In genomic region chr12:98046459-98047440, GRCm38 (mm10) we compare ENCODE assay signal across 12 mouse cellular contexts.
A peak's percentile ranks its signal among the peaks of the same experiment; 100 is the strongest.
DNase-seq lines count a peak whose midpoint lies in the region; ATAC-seq and TF ChIP-seq lines count a peak whose summit lies in the region.
"Had no signal": no experiment of that assay in that cellular context is flagged by ENCODE, and none has a peak within 500 bp of the region (broad histone marks: within the 10 kb centered on the region; RNA-seq: fewer than 3 reads in every experiment).

No protein-coding gene starts in this region.

- ATAC-seq in frontal cortex, adult (ENCODE audit: low TSS enrichment): peak; percentile 73
- ATAC-seq in intestine, embryonic 15.5 days: peak; percentile 37; the same call in 1 of the 2 replicates

- intact Hi-C loops in left cerebral cortex, postnatal 14 days (cut with DNase I): no loop called here

- H3K36me3 ChIP-seq in intestine, embryonic 15.5 days: no peaks in the 10 kb centered on the region
- H3K36me3 ChIP-seq: embryonic facial prominence, embryonic 13.5 days; limb, embryonic 12.5 days had no signal

- TF ChIP-seq CTCF in brain, embryonic 14.5 days (IDR thresholded peaks at IDR 0.05; ENCODE audit: borderline replicate concordance, extremely low read depth, insufficient read depth, insufficient read length): no peak

- no peaks in the 10 kb centered on the region for H3K27me3 ChIP-seq in intestine, embryonic 15.5 days (replicated peaks)
- H3K27me3 ChIP-seq: embryonic facial prominence, embryonic 13.5 days; limb, embryonic 12.5 days had no signal

- no peak overlapping the region for H3K27ac ChIP-seq in intestine, embryonic 15.5 days
- H3K27ac ChIP-seq: embryonic facial prominence, embryonic 13.5 days; limb, embryonic 12.5 days had no signal

- H3K4me2 ChIP-seq in intestine, embryonic 15.5 days (replicated peaks): no peak overlapping the region
- H3K4me2 ChIP-seq: embryonic facial prominence, embryonic 13.5 days; limb, embryonic 12.5 days had no signal

- TF ChIP-seq POLR2A in brain, embryonic 14.5 days (IDR thresholded peaks at IDR 0.05; ENCODE audit: borderline replicate concordance, extremely low read depth, insufficient read depth, insufficient read length, poor library complexity, severe bottlenecking): no peak

- no peaks in the 10 kb centered on the region for H3K9me3 ChIP-seq in intestine, embryonic 15.5 days
- H3K9me3 ChIP-seq: embryonic facial prominence, embryonic 13.5 days; limb, embryonic 12.5 days had no signal

- no peak overlapping the region for H3K4me3 ChIP-seq in intestine, embryonic 15.5 days (replicated peaks)
- H3K4me3 ChIP-seq: embryonic facial prominence, embryonic 13.5 days; limb, embryonic 12.5 days had no signal

- DNase-seq in frontal cortex, postnatal 10 days (ENCODE audit: low spot score in 2 of 2): no peak
- peak; percentile 87 for DNase-seq in brain, embryonic 14.5 days (ENCODE audit: low read depth)
- peak; percentile 64 to 83 for DNase-seq in left cerebral cortex, postnatal 14 days (ENCODE audit: low spot score in 2 of 2)
- no peak for DNase-seq in adrenal gland, postnatal 14 days
- DNase-seq in cerebellum, postnatal 14 days: no peak
- DNase-seq in cerebellum, postnatal 4 days (ENCODE audit: low spot score in 2 of 2): no peak
- DNase-seq: heart, postnatal 4 days; thymus, adult 2 months had no signal

- no peak overlapping the region for H3K9ac ChIP-seq in intestine, embryonic 15.5 days
- H3K9ac ChIP-seq: embryonic facial prominence, embryonic 13.5 days; limb, embryonic 12.5 days had no signal

- 77% methylated on average over 11 of the region's 11 CpGs for WGBS in intestine, embryonic 15.5 days

- H3K4me1 ChIP-seq in intestine, embryonic 15.5 days (replicated peaks): no peaks in the 10 kb centered on the region
- H3K4me1 ChIP-seq: embryonic facial prominence, embryonic 13.5 days; limb, embryonic 12.5 days had no signal

Comparison
In these comparisons a context has a peak if more than half of its experiments do, and no peak if none do; other contexts are left out.
1. DNase-seq: peak in brain, embryonic 14.5 days (single experiment) and left cerebral cortex, postnatal 14 days (2 of 2); none in frontal cortex, postnatal 10 days (0 of 2), adrenal gland, postnatal 14 days (single experiment), cerebellum, postnatal 14 days (0 of 2) and cerebellum, postnatal 4 days (0 of 2).